Mouse (Mus musculus) olfactory bulb, adult 2 months (tissue): ENCODE measurements around the gene Aanat. TPM values are rescaled to one million over a fixed set of nuclear protein-coding genes. Genes with fewer than 3 reads are reported as not detected.

ENCODE experiments used
- H3K27ac ChIP-seq: fragments of 200-500 bp; 2 replicates; pipeline ENCODE4 v1.5.1; 2012; ENCODE audit warnings: low read depth, low read length; ENCODE audit not compliant: insufficient read depth
- H3K4me1 ChIP-seq: fragments of 200-500 bp; 2 replicates; pipeline ENCODE4 v1.6.1; 2012; ENCODE audit warnings: low read length; ENCODE audit not compliant: control insufficient read depth, insufficient read depth
- H3K4me3 ChIP-seq: fragments of 200-500 bp; 2 replicates; pipeline ENCODE4 v1.5.1; 2012; ENCODE audit warnings: mild to moderate bottlenecking, low read depth, low read length, moderate library complexity; ENCODE audit not compliant: insufficient read depth
- CTCF ChIP-seq: fragments of 200-500 bp; IDR thresholded peaks from 2 replicates; pipeline ENCODE4 v1.5.1; 2012; ENCODE audit warnings: low read depth, mild to moderate bottlenecking, low read length, moderate library complexity; ENCODE audit not compliant: insufficient read depth
- POLR2A ChIP-seq: fragments of 200-500 bp; IDR thresholded peaks from 2 replicates; pipeline ENCODE4 v1.6.1; 2012; ENCODE audit warnings: mild to moderate bottlenecking, low read depth, low read length, moderate library complexity; ENCODE audit not compliant: insufficient read depth
- WGBS: fragments of 180-500 bp; shearing (Covaris S2); methylation state at CpG from one replicate; pipeline ENCODE4 v1.1.7; 2018; 5-methylcytosine and 5-hydroxymethylcytosine counted together
- polyA plus RNA-seq: library from polyadenylated mRNA; stranded (reverse); fragments of >200 nt; gene quantifications from 2 replicates; pipeline ENCODE4 v1.2.4, GENCODE M21; 2012; ENCODE audit warnings: low replicate concordance; ENCODE audit not compliant: missing spikeins, insufficient read depth, insufficient read length

Aanat gene
- polyA plus RNA-seq, 1 experiment = not detected

- Histone ChIP-seq H3K4me1 (peaks cover 47% of the 10 kb centered on the region), H3K27ac (no peak overlapping the region), H3K4me3 (no peak overlapping the region)
- TF ChIP-seq POLR2A = no peak
- no peak for TF ChIP-seq CTCF
- 57% methylated on average over 7 of the region's 7 CpGs for WGBS
Observed at GRCm38 (mm10) chr11:116550748-116551147, 35.5 kb upstream of the Aanat start.

- no peak overlapping the region for H3K27ac ChIP-seq
- 97% methylated on average over 1 of the region's 1 CpGs for WGBS
- peaks cover 53% of the 10 kb centered on the region for H3K4me1 ChIP-seq
- no peak for TF ChIP-seq CTCF
- no peak for TF ChIP-seq POLR2A
- no peak overlapping the region for H3K4me3 ChIP-seq
Observed at GRCm38 (mm10) chr11:116552194-116552593, 34.0 kb upstream of the Aanat start.

GRCm38 (mm10) chr11:116554171-116554878 lies 31.9 kb upstream of the Aanat start:
- TF ChIP-seq POLR2A (no peak), CTCF (peak; percentile 3; the same call in 1 of the 2 replicates)
- 32% methylated on average over 12 of the region's 12 CpGs for WGBS
- no peak overlapping the region for H3K27ac ChIP-seq

GRCm38 (mm10) chr11:116555572-116555971 lies 30.7 kb upstream of the Aanat start:
- Histone ChIP-seq H3K27ac (no peak overlapping the region), H3K4me3 (no peak overlapping the region), H3K4me1 (peaks cover 52% of the 10 kb centered on the region)
- TF ChIP-seq POLR2A (no peak), CTCF (no peak)
- WGBS = 65% methylated on average over 1 of the region's 1 CpGs

More at GRCm38 (mm10) chr11:116554171-116554878, 31.9 kb upstream of the Aanat start:
- no peak overlapping the region for H3K4me3 ChIP-seq
- H3K4me1 ChIP-seq = peaks cover 58% of the 10 kb centered on the region

GRCm38 (mm10) chr11:116556308-116556707 lies 29.9 kb upstream of the Aanat start:
- WGBS = 55% methylated on average over 6 of the region's 6 CpGs
- TF ChIP-seq CTCF = no peak
- no peak for TF ChIP-seq POLR2A
- H3K4me3 ChIP-seq = no peak overlapping the region
- peaks cover 46% of the 10 kb centered on the region for H3K4me1 ChIP-seq
- H3K27ac ChIP-seq = no peak overlapping the region

GRCm38 (mm10) chr11:116565283-116566041 lies 20.8 kb upstream of the Aanat start:
- Histone ChIP-seq H3K4me3 (no peak overlapping the region), H3K27ac (no peak overlapping the region), H3K4me1 (peaks cover 4% of the 10 kb centered on the region)
- TF ChIP-seq CTCF (no peak), POLR2A (no peak)
- 69% methylated on average over 7 of the region's 7 CpGs for WGBS

- 81% methylated on average over 8 of the region's 8 CpGs for WGBS
- TF ChIP-seq CTCF (no peak), POLR2A (no peak)
- Histone ChIP-seq H3K4me1 (peaks cover 21% of the 10 kb centered on the region), H3K4me3 (no peak overlapping the region), H3K27ac (no peak overlapping the region)
Observed at GRCm38 (mm10) chr11:116567531-116567930, 18.7 kb upstream of the Aanat start.

- no peak for TF ChIP-seq POLR2A
- no peak for TF ChIP-seq CTCF
- Histone ChIP-seq H3K4me3 (no peak overlapping the region), H3K27ac (no peak overlapping the region), H3K4me1 (peaks cover 45% of the 10 kb centered on the region)
- 49% methylated on average over 7 of the region's 7 CpGs for WGBS
Observed at GRCm38 (mm10) chr11:116570821-116571220, 15.4 kb upstream of the Aanat start.
